Mouse (Mus musculus): Measurements from ENCODE around the gene Gm13290.
"Not testable (repeated sequence)": the region's sequence is repeated elsewhere in the genome, so short reads cannot be mapped to it uniquely, and the experiment has no call there.

DNA sequence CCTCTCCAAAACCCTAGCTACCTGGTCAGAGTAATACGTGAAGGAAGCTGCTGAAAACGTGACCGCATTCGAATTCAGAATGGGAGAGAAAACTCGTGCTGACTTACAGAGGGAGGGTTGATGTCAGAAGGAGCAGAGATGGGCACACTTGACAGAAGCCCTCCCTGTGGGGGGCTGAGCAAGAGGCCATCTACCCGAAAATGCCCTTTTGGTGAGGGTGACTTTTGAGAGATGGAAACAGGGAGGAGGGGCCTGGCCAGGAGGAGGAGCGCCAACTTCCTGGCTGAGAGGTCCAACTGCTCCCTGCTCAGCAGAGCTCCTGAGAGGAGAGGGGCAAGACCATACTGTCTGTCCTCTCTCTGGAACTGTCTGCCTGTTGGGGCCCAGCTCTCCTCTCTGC, 8.2 kb downstream of the Gm13290 start, which contains the start of gene Ifnz:
- not testable (repeated sequence) for TF ChIP-seq POLR2A, EP300 (IDR thresholded peaks at IDR 0.05; ENCODE audit: insufficient read depth, low read depth, low read length)
